Mouse (Mus musculus): Measurements from ENCODE around the gene Grtp1.

DNA sequence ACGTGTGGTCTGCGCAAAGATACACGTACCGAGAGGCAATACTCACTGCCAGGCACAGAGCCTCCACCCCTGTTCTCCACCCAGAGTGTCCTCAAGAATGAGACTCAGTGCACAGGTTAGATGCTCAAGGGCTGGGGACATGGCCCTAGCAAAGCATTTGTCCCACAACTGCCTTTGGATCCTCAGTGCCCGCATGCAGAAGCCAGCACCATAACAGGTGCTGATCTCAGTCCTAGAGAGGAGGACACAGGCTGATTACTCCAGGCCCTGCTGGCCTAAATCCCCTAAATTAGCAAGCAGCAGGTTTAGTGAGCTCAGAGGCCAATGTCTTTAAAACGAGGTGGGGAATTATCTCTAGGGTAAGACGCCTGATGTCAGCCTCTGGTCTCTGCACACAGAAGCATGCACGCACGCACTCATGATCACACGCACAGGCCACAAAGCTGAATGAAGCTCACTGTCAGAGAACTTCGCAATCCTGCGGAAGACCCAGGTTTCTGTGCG lies 12.3 kb downstream of the Grtp1 start:
- TF ChIP-seq CTCF (IDR thresholded peaks at IDR 0.05; ENCODE audit: low read depth) (no peak), EP300 (IDR thresholded peaks at IDR 0.05; ENCODE audit: low read depth) (no peak)

All from liver, postnatal 0 days (tissue).